Mouse (Mus musculus) inflammation-experienced regulatory T-cells, adult 16 weeks (primary cell): ENCODE measurements around the gene Scd1. TPM values are rescaled to one million over a fixed set of nuclear protein-coding genes. Genes with fewer than 3 reads are reported as not detected.

Experiments used
- polyA plus RNA-seq: library from polyadenylated mRNA; unstranded; fragments of 100-300 nt; shearing (Covaris generic); gene quantifications from one replicate; pipeline ENCODE4 v1.2.1, GENCODE M21; 2017

The Scd1 gene
- polyA plus RNA-seq: 2.1 TPM

DNA sequence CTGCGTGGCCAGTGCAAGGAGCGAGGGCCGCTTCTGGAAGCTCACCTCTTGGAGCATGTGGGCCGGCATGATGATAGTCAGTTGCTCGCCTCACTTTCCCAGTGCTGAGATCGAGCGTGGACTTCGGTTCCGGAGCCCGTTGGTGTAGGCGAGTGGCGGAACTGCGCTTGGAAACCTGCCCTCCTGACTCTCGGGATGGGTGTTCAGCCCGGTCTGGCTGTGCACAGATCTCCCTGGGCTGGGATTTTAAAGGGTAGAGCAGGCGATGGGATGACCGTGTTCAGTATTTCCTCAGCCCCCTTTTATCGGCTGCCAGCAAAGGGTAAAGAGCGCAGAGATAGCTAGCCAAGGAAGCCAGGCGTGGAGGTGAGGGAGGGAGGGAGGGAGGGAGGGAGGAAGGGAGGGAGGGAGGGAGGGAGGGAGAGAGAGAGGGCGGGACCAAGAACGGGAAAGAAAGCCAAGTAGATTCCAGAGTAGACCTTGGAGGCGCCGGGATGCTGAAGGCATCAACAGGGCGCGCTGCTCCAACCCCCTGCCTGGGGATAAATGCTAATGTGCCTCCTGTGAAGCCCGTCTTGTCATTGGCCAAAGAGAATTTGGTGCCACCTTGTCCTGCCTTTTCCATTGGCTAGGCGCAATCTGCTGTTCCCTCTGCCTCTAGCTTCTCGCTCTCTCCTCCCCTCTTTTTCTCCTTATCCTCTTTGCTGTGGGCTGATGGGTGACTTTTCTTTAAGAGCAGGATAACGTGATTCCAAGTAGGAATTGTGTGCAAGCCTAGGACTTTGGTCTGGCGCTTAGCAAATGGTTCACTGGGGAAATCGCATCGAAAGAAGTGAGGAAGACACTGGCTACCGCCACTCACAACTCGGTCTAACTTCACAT lies at the start of gene Scd1:
Gene Scd1 (minus strand): TSS at position 539 of the 882 bp plus-strand sequence.

Other genes starting within 250 kb of the Scd1 start
- gene Pkd2l1, start 215.4 kb downstream of the Scd1 start, polyA plus RNA-seq: not detected
- not detected for gene Scd3, start 204.6 kb downstream of the Scd1 start, polyA plus RNA-seq
- 70.4 TPM for gene Scd2, start 114.2 kb downstream of the Scd1 start, polyA plus RNA-seq
- 0.33 TPM for gene Scd4, start 74.8 kb downstream of the Scd1 start, polyA plus RNA-seq
- not detected for gene Wnt8b, start 85.6 kb upstream of the Scd1 start, polyA plus RNA-seq
- 5.7 TPM for gene Sec31b, start 138.0 kb upstream of the Scd1 start, polyA plus RNA-seq
- 1.7 TPM for gene Gm20538, start 145.0 kb upstream of the Scd1 start, polyA plus RNA-seq
- gene Ndufb8, start 147.6 kb upstream of the Scd1 start, polyA plus RNA-seq: 338 TPM
- 50.6 TPM for gene Hif1an, start 155.0 kb upstream of the Scd1 start, polyA plus RNA-seq